Mouse (Mus musculus): ENCODE results near the gene Gpld1.

DNA sequence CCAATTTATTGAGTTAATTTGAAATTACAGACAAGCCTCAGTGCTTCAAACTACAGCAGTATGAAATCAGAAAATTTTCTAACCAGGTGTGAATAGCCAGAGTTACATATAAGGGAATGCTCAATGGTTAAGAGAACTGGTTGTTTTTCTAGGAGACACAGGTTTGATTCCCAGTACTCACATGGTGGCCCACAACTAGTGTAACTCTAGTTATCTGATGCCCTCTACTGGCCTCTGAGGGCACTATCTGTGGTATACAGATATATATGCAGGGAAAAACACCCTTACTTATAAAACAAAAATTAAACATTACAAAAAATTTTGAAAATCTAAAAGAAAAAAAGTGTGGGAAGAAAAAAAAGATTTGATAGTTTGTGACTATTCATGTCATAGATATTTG, 60.0 kb downstream of the Gpld1 start:
- TF ChIP-seq CTCF (IDR thresholded peaks at IDR 0.05; ENCODE audit: extremely low read depth, insufficient read depth, insufficient read length, insufficient replicate concordance), result no peak
- TF ChIP-seq POLR2A (IDR thresholded peaks at IDR 0.05; ENCODE audit: low read depth, low read length), result no peak
